Mouse (Mus musculus): Measurements from ENCODE around the gene Cbr4. TPM values are rescaled to one million over a fixed set of nuclear protein-coding genes. Genes with fewer than 3 reads are reported as not detected.

Gene Cbr4
- polyA plus RNA-seq (2012; rRNA removed): 18.6 and 20.1 TPM in 2 replicates

GRCm38 (mm10) chr8:61487597-61488156 is at the start of gene Cbr4:
Cbr4 (plus strand) TSS chr8:61487734.

